Mouse (Mus musculus) brain, embryonic 18.5 days (tissue): ENCODE results near the gene Rtn4rl1.
"Not testable (repeated sequence)": the region's sequence is repeated elsewhere in the genome, so short reads cannot be mapped to it uniquely, and the experiment has no call there.

Experiments used
- DNase-seq: peaks from one replicate; pipeline ENCODE4 v3.0.0-alpha.2; 2012; ENCODE audit warnings: low read depth, low spot score

Gene Rtn4rl1

GRCm38 (mm10) chr11:75273466-75273865, 79.9 kb downstream of the Rtn4rl1 start:
- DNase-seq = no peak

GRCm38 (mm10) chr11:75275035-75275434, 81.5 kb downstream of the Rtn4rl1 start:
- DNase-seq = no peak

- DNase-seq = no peak
Measured at GRCm38 (mm10) chr11:75278115-75278514, 84.5 kb downstream of the Rtn4rl1 start.

- DNase-seq = no peak
Measured at GRCm38 (mm10) chr11:75279013-75279341, 85.4 kb downstream of the Rtn4rl1 start.

- no peak for DNase-seq
Measured at GRCm38 (mm10) chr11:75279342-75280065, 85.9 kb downstream of the Rtn4rl1 start.

DNA sequence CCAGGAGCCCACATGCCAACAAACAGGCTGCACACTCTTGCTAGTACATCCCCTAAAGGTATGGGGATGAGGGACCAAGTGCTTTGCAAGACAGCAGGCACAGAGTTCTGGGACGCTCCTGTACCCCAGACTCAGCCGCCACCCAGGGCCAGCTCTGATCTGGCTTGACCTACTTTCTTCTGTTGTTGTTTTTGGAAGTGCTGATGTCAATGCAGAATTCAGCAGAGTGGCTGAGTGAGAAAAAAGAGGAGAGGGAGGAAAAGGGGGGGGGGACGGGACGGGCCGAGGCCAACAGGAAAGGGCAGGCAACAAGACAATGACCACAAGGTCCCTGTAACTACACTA, 86.5 kb downstream of the Rtn4rl1 start:
- DNase-seq = no peak

DNA sequence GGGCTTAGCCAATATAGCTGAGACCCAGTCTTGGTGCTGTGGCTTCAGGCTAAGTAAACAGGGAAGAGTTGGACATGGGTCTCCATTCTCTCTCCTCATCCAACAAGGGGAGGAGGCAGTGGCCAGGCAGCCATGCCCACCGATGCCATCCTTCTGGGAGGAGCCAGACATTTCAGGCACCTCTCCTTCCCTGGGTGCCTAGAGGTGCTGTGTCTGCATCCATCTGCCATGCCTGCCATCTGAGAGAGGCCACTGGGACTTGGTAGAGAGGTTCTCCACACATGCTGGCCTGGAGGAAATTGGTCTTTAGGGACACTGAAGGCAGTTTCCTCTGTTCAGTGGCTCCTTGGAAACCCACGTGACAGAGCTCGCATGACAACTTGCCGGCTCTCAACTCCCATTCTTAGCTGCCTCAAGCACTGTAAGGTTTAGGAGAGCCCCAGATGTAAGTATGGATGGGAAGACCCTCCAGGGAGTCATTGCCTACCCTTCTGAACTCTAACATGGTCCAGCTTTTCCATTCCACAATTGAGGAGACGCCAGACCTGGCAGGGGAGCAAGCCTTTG, 86.9 kb downstream of the Rtn4rl1 start:
- DNase-seq = no peak

DNA sequence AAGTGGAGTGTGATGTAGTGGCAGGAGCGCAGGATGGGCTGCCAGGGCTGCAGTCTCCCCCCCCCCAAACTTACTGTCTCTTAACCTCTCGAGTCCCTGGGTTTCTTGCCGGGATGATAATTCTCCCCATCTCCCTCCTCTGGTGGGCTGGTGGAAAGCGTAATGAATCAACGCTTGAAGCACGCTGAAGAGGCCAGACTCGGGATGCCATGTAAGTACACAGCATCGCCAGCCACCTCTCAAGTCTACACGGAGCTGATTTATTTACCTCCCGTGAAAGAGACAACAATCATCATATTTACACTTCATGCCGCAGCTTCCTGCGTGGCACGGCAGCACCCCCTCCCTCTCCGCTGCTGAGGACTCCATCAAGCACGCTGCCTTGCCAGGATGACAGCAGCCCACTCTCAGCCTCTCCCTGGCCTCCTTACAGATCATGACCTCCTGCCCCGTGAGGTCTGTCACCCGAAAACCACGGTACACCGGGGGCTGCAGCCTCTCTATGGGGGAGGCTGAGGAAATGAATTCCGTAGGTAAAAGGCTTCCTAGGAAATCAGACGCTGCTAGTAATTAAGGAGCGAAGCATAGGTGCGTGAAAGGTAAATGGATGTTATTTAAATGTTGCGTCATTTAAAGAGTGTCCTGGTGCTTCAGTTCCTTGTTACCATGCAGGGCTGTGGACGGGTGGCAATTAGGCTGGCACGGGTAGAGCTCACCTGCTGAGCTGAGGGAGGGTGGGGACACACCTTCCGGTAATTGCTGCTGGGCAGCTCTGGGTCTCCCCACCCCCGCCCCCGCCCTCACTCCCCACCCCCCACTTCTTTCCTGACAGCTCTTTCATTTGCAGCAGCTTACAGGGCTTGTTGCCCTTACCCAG, 88.0 kb downstream of the Rtn4rl1 start:
- DNase-seq = no peak

DNA sequence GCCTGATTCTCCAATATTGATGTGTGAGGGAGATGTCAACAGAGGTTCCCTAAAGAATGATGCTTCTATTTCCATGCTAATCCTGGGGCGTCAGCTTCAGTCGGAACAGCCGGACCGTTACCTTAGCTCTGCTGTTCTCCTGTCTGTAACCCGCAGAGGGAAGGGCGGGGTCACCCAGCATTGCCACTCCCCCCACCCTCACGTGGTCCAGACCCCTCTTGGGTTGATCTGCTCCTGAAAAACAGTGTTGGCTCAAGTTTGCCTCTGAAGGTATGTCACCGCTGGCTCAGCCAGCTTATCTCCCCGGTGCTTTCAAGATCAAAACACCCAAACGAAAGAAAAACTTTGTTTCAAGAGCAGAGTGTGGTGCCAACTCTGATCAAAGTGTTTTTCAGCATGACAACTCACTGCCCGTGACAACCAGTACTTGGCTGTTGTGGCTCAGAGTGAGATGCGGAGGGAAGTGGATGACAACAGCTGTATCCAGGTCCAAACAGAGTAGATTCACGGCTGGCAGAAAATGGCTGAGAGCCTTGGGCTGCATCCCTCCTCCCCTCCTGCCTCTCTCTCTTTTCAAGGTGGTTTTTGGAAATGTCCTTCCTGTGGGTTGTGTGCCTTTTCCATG, 89.0 kb downstream of the Rtn4rl1 start:
- DNase-seq = no peak

GRCm38 (mm10) chr11:75283784-75284183, 90.2 kb downstream of the Rtn4rl1 start:
- not testable (repeated sequence) for DNase-seq

DNA sequence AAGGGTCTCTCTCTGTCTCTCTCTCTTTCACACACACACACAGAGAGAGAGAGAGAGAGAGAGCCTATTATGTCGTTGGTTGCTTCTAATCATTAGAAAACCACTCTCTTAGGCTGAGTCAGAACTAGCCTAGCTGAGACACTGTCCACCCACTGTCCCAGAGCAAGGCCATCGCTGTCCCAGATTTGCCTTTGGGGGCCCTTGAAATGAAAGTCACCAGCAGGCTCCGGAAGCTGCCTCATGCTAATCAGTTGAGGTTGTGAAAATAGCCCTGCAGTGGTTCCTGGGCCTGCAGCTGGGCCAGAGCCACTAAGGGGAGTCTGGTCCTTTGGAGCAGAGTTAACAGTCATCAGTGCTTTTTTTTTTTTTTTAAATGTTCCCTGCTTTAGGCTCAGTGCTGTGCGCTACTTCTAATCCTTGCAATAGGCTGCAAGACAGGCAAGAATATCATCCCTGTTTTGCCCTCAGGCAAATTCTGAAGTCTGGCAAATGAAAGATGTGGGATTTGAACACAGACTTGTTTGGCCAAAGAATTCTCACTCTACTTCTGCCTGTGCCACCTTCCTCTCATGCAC, 92.4 kb downstream of the Rtn4rl1 start:
- no peak for DNase-seq

- DNase-seq = no peak
Measured at GRCm38 (mm10) chr11:75286868-75287267, 93.3 kb downstream of the Rtn4rl1 start.

DNA sequence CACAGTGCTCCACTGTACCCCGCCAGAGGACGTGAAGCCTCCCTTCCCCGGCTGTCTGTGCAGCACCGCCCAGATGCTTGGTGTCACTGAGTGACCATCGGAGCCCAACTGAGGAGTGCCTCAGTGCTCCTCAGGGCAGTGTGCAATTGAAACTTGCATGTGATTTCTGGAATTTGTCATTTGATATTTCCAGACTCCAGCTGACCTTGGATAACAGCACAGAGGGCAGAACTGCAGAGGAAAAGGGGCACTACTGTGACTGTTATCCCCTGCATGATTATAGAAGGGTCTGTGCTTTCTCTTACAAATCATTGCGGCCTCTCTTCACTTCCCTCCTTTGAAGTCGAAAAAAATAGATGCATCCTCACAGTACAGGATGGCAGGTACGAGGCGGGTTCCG, 94.4 kb downstream of the Rtn4rl1 start:
- DNase-seq = no peak

GRCm38 (mm10) chr11:75288517-75288916, 94.9 kb downstream of the Rtn4rl1 start:
- DNase-seq = no peak

- DNase-seq = no peak
Measured at GRCm38 (mm10) chr11:75289120-75289519, 95.5 kb downstream of the Rtn4rl1 start.

- no peak for DNase-seq
Measured at GRCm38 (mm10) chr11:75290566-75291271, 97.1 kb downstream of the Rtn4rl1 start.

DNA sequence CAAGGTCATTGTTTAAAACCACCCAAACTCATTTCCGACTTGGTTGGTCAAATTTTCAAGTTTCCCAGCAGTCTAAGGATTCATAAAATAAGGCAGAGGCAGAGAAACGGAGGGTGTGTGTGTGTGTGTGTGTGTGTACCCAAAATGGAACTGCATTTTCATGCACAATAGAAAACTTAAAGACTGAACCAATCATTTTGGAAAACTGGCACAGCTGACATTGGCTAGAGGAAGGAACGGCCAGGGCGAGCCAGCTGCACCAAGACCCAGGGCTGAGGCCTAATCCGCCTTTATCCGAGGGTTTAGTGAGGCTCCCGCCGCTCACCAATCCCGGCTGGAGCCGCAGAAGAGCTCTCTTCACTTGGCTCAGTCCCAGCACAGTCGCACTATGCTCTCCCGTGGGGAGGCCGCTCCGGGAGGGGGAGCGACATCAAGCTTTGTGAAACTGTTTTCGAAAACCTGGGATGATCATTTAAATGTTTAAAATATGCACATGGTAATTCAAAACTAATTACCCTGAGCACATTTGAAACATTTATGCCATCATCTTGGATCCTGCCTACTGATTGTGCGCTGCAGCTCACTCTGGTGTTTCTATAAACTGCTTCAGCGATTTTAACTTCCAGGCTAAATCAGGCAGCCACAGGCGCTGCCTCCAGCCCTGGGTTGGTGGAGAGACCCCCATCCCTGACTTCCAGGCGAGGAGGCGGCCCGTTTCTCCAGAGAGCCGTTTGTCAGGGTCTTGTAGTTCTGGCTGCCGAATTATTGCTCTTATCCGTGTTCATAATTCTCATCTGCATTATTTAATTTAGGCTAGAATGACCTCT, 98.0 kb downstream of the Rtn4rl1 start:
- DNase-seq = no peak

- no peak for DNase-seq
Measured at GRCm38 (mm10) chr11:75292281-75292680, 98.7 kb downstream of the Rtn4rl1 start.

DNA sequence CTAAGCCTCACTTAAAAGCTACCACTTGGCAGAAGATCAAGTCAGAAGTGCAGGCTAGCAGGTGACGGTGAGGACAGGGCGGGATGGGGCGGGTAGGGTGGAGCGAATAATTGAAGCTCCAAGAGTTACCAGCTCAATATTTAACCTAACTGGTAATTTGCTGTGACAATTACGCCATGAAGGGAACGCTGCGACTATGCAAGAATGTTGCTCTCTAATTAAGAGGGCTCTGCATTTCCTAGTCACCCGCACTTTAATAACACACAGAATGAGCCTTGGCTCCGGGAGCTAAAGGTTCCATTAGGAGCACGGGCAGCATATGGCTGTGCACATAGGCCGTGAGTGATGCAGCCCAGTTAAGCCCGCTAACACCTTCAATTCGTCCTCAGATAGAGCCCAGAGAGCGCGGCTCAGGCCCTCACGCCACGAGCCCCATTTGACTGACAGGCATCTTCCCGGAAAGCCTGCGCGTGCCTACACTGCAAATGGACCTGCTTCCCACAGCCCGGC, 100.3 kb downstream of the Rtn4rl1 start:
- no peak for DNase-seq

DNA sequence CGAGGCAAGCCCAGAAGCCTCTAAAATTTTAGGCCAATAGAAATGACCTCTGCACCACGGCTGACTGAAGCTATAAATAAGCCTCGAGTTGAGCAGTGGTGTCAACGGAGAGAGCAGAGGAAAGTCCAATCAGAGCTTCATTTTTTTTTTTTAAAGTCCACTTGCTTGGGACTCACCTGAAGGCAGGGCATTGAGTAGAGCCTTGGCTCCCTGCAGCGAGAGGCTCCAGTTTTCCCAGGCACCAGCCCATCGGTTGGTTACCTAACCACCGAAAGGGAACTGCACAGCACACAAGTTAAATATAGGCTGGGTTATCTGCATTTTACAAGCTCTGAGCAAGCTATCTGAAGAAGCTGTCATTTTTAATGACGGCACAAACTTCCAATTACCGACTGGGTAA, 101.3 kb downstream of the Rtn4rl1 start:
- DNase-seq = no peak
